Mouse (Mus musculus): ENCODE results near the gene Sh3bp5.

GRCm38 (mm10) chr14:31410737-31411136 is 25.1 kb downstream of the Sh3bp5 start:
- TF ChIP-seq CHD2 (IDR thresholded peaks at IDR 0.05; ENCODE audit: low read depth, low read length) (no peak), ZNF384 (IDR thresholded peaks at IDR 0.05; ENCODE audit: low read depth, low read length) (no peak), ZC3H11A (IDR thresholded peaks at IDR 0.05; ENCODE audit: borderline replicate concordance, low read depth, low read length) (no peak), MAFK (IDR thresholded peaks at IDR 0.05; ENCODE audit: insufficient read depth, low read depth, low read length) (no peak), HCFC1 (IDR thresholded peaks at IDR 0.05; ENCODE audit: borderline replicate concordance, insufficient read depth, low read length) (no peak)

Data from ES-E14 (cell line).